Mouse (Mus musculus) regulatory T cell (primary cell): ENCODE measurements at regions not wholly inside any gene's neighbourhood (a gene's known extent, or its start where the extent isn't known, plus 50 kb on each side); places are given as distances from the start of the nearest gene placed in this dataset.

Experiments used
- in situ Hi-C: fragments of 300-600 bp; cut with MboI, MseI; formaldehyde crosslinking; loops from one replicate; pipeline ENCODE4 v1.15.1; 2025; ENCODE audit warnings: high pct_unique_total_duplicates

DNA sequence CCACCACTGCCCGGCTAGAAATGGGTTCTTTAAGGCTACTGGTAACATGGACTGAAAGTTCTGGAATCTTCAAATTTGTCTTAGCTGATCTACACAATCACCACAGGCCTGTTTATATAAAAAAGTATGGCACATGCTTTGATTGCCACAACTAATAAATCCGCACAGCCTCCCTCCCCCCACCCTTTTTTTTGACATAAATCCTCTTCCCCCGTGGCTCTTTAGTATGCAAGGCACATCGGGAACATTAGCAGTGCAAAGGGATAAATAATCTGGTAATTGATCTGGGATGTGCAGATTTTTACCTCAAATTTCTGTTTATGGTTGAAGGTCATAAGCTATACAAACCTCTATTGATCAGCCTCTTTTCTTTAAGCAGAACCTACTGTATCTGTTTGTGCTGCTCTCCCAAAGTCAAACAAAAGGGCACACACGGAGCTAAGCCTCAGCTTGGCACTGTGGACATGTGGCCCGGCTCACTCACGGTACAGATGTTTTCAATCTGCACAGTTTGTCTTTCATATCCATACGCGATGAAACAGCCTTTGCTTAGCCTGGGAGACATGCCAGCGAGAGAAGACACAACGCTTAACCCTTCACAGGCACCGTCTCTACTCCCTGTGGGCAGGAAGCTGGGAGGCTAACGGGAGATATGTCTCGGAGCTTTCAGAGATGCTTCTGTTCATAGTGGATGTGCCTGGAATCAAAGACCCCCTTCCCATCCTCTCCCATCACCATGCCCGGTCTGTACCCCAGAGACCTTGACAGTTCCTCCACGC, 235.3 kb upstream of the Maf start:
- in situ Hi-C loops, result no loop called here

DNA sequence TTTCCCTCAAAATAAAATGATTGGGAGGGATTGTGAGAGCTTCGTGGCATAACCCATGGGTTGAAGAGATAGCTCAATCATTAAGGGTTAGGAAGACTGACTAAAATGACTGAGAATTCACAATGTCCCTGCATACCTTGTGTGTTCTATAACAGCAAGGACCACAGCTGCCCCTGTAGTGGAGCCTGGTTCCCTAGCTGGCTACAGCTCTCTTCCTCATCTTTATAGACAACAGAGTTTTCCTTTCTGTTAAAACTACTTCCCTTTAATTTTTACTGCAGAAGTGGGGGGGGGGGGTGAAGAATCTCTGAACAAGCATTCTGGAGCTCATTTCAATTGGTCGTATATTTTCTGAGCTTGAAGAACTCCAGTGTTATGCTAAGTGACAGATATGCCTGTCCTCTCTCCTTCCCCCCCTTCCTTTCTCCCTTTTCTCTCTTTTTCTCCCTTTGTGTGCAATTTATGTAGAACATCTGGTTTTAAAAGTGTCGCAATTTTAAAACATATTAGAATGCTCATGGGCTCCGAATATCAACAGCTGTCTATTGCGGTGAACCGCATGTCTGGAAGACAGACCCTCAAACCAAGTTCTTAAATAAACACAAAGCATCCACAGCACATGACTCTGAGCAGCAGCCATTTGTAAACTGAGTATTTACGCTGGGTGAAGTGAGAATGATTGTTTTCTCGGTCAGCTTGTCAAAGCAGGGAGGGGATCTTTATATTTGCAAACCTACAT, 222.0 kb upstream of the Maf start:
- in situ Hi-C loops, result no loop called here

DNA sequence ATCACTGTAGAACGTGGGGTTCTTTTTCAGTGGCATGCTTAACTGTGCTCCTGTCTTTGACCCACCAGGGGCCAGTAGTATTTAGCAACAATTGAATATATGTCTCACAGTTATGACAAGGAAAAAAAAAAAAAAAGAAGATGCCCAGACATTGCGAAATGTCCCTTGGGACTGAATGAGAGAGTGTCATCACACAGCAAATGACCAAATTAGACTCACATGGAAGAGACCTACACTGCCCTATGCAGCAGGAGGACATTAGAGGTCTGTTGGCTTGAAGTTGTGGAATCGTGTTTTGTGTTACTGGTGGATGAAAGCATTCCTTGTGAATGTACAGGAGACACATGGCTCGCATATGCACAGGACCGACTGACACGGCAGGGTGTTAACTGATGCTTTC, 214.3 kb upstream of the Maf start:
- in situ Hi-C loops, result no loop called here

DNA sequence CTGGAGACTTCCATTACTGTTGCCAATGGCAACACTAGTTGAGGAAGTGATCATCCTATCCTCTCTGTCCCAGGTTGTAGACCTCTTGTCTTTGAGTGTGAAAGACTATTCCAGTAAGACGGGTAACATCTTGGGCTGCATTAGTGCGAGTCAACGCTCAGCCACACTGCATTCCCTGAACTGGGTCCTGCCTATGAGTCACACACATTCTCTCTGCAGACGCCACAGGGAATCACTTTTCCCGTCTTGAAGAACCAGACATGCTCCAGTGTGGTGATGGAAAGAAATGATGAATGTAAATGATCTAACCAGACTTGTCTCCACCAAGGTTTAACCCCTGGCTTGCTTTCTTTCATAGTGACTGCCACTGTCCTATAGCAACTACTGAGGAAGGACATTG, 199.1 kb upstream of the Maf start:
- in situ Hi-C loops, result no loop called here

DNA sequence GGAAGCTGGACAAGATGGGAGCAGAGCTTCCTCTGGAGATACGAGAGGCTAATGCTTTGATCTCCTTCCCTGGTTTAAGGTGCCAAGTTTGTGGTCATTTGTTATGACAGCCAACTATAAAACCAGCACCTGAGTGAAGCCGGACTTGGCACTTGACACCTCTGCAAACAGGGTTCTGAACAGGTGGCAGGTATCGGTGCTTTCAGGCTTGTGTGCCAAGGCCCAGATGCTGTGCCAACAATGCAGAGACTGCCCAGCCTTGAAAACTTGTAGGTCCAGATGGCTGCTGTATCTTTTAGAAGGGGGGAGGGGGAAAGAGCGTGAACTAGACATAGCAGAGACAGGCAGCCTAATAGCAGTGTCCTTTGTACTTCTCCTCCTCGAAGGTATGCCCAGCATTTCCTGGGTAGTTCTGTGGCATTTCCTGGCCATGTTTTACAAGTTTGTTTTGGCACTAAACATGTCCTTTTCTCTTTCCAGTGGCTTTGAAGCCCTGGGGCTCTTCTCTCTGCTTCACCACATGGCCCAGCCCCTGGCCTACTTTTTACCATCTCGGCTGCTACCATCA, 196.3 kb upstream of the Maf start:
- in situ Hi-C loops, result no loop called here

DNA sequence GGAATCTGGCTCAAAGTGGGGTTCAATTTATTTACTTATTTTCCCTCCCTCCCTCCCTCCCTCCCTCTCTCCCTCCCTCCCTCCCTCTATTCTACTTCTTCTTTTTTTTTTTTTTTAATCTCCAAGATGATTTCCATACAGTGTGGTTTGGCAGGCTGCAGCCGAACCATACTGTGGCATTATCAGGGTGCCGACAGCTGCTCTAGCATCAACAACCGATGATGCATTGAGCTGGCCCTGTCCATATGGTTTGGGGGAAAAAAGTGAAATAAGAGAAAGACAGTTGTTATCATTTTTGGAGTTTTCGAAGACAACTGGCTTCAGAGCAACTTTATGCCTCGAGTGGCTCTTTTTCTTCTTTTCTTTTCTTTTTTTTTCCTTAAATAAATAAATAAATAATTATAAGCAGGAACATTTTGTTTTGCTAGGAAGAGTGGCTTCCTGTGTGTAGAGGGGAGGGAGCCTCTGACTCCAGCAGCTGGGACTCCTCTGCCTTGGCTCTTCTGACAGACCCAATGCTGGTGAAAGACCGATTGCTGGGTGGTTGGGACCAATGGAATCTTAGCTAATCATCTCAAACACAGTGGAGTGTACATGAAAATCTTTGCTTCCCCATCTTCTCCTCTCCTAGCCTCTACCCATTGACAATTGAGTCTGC, 190.1 kb upstream of the Maf start:
- in situ Hi-C loops, result no loop called here

DNA sequence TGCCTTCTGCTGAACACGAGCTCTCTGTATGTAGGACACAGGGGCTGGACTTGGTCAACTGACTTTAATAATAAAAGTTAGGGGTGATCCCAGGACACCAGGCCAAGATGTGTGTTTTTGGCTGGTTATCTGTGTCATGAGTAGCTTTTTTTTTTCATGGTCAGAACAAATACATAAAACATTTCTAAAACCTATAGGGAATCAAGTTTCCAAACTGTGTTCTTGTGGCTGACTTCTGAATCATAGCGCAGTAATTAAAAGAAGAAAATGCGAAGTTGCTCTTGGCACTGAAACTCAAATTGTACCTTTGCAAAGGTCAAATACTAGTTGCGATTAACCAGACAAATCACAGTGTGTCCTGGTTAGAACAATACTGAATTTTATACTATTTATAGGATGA, 189.5 kb upstream of the Maf start:
- in situ Hi-C loops, result no loop called here

DNA sequence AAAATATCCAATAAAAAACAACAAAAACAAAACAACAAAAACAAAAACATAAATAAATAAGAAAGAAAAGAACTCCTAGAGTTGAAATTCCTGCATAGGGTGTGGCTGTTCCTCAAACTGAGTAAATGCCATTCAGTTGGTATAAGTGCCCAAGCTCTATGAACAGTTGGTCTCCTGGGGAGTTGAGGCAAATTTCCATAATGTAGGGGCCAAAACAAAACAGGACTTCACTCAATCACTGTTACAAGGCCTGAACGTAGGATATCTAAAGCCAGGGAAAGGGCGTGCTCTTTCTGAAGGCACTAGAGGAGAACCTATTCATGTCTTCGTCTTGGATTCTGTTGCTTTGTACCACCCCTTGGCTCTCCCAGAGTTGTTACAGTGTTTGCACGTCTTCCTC, 188.5 kb upstream of the Maf start:
- in situ Hi-C loops, result no loop called here

DNA sequence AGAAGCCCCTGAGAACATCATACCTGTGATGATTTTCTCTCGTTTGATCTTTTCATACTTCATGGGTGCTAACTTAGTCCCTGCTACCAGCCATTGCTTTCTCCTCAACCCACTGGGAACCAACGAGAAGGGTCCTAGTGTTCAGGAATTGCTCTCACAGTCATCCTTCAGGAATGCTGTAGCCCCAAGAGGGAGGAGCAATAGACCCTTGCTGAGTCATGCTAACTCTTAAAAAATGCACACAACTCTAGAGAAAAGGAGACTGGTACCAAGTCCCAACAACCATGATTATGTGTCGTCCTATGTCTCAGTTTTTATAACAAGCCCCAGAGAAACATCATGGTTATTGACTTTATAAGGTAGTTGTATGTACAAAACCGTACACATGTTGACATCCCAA, 180.7 kb upstream of the Maf start:
- in situ Hi-C loops, result no loop called here

DNA sequence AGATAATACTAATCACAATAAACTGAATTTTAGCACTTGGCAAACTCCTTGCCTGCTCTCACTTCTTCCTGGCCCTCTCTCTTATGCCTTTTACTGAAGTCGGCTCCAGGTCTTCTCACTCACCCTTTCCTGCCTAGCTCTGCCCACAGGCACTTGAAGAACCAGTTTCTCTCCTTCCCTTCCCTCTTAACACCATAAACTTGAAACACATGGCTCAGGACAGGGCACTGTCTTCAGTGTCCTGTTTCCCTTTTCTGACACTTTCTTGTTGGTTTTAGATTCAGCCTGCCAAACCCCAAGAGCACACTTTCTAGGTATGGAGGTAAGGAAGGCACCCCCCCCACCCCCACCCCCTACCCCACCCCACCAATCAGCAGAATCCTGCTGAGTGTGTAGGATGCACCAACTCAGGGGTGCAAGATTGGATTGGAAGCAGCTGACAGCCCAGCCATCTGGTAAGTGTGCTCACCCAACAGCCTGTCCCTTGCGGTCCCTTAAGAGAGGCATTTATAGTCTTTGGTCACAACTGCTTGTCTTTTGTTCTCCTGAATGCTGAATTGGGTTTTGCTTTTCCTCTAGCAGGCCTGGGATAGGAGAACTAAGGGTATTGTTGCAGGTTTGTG, 177.6 kb upstream of the Maf start:
- in situ Hi-C loops, result no loop called here

DNA sequence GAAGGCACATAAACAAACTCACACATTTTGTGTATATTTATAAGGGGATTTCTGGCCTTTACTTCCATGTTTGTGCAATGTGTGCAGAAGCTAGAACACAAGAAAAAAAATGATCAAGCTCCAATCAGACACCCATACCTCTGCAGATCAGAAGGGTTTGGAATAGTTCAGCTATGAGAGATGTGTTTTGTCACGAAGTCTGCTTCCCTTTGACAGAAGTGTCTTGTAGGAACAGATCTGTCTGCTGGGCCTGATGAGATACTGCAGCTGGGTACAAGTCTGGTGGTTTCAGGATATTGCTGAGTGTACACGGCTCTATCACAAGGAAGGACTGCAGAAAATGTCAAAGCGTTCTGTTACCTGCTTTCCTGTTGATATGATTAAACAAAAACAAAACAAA, 176.2 kb upstream of the Maf start:
- in situ Hi-C loops, result no loop called here

DNA sequence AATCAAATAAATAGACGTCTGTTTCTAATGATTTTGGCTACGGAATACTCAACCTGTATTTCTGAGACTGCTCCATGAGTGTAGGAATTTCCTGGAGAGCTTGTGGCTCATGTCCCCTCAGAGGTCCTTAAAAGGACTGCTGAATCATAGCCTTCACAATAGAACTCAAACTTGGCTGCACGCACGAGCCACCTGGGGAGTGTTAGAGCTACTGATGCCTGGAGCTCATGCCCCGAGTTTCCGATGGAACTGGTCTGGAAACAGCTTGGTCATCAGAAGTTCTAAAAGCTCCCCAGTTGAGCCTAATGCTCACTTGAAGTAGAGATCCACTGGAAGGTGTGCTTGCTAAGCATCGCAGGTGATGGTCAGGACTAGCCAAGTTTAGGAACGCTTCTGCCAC, 174.3 kb upstream of the Maf start:
- in situ Hi-C loops, result no loop called here

DNA sequence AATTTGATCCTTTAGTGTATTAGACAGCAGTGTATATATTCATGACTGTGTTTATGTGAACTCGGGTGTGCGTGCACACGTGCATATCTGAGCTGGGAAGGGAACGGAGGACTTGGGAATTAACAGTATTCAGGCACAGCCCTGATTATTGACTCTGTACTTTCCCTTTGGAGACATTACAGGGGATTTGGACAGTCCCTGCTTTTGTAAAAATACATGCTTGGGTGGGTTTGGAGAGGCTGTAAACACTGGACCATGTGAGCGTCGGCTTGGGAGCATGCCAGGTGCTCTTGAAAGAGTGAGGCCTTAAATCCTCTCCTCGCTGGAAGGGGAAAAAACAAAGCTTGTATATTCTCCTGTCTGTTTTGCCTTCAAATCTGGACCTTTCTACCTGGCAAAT, 167.2 kb upstream of the Maf start:
- in situ Hi-C loops, result no loop called here

DNA sequence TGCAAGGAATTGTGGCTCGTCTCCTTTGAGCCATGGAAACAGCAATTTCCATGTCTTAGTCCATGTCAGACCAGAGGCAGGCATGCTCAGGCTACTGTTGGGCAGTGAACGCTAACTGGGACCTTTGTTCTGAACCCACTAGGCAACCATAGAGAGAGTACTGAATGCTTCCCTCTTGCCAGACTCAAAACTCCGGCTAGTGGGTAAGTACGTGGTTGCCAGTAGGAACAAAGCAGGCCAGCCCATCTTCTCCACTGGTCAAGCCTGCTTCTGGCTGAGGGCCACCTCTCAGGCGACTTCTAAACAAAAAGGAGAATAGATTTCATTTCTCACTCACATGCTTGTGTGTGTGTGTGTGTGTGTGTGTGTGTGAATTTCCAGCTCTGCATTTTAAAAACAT, 163.8 kb upstream of the Maf start:
- in situ Hi-C loops, result no loop called here

DNA sequence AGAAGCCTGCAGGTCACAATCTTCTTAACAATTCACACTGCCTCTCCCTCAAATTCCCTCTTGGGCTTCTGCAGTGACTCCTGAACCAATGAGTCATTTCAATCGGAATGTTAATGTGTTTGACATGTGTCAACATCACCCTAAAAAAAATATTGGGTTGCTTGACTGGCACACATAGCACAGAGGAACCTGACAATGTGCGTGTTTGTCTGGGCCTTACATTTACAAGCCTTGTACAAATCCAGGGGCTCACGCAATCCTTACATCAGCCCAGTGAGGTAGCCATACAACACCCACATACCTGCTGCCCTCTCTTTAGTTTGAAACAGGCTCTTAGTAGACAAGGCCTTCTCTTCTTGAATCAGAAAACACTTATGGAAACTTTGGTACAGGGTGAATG, 153.8 kb upstream of the Maf start:
- in situ Hi-C loops, result no loop called here

DNA sequence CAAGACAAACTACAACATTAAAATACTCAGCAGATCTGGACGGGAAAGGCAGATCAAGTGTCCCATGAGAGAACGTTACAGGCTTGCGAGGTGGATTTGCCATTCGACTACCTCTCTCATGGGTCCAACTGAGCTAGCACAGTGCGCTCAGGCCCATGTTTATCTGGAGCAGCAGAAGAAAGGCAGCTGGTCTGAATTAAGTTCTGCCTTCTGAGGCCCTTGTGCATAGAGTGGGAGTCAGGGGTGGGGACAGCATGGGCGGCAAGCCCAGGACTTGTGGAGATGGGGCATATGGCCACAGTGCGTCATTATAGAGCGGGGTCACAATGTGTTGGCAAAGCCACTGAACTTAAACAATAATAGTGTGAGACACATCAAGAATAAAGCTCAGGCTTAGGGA, 151.8 kb upstream of the Maf start:
- in situ Hi-C loops, result no loop called here

DNA sequence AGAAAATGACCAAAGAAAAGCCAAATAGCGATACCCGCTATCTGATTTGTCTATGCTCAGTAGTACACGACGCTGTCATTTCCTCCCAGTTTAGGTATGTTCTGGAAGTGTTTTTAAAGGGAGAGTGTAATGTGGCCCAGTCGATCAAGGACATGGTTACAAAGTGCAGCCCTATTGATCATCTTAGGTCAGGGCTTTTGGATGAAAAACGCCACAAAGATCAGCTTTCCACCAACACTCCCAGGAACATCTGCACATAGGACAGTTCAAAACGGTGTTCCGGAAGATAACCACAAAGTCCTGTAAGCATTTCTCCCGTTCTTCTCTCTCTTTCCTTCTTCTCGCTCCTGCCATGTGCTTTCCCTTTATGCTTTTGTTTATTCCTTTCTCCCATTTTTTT, 149.2 kb upstream of the Maf start:
- in situ Hi-C loops, result no loop called here

DNA sequence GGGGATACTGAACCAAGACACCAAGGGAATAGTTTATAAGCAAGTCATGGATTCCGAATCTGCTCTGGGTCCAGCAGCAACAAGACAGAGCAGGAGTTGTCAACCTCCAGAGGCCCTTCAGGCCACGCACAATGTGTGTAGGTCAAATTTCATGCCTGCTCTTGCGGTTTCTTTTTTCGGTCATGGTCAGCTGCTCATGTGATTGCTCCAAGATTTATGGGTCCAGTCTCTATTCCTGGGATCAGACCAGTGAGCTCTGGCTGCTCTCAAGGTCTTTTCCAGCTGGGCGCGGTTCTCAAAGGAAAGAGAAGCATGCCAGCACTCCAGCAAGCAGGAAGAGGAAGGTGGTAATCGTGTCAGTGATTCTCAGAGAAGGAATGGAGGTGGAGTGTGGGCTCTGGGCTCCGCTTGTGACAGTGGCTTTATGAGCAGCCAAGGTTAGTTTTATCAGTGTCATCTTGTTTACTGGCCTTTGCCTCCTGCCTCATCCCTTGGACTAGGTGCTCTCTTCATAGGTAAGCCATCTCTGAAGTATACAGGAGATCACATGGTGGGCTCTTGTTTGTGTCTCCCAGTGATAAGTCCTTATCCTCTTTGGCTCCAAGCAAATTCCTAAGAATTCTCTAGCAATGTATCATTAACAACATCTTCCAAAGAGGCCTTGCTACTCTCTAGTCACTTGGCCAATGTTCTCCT, 148.5 kb upstream of the Maf start:
- in situ Hi-C loops, result no loop called here

DNA sequence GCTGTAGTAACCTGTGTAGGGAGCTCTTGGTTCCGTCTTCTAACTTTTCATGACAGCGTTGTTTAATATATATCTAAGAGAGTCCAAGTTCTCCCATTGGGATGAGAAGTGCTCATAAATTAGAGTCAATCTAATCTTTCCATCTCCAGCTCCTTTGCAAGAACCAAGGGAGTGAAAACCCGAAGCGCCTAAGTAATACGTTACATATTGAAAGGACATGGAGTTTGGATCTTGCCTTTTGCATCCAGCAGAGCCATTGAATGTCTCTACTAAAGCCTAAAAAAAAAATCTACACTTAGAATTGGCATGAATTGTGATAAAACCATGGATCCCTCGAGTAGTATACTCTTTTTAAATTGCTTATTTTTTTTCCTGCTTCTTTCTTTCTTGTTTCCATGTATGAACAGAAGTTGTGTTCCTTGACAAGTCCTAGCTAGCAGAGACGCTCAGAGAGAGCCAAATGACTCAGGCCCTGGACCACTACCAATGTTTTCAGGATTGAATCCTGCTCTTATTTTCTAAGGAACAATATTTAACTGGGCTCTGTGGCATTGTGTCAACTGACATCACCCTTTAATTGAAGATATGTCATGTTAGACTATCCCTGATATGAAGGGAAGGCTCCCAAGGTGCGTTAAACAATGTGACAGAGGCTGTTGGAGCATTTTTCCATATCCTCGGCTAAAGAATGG, 146.8 kb upstream of the Maf start:
- in situ Hi-C loops, result no loop called here

DNA sequence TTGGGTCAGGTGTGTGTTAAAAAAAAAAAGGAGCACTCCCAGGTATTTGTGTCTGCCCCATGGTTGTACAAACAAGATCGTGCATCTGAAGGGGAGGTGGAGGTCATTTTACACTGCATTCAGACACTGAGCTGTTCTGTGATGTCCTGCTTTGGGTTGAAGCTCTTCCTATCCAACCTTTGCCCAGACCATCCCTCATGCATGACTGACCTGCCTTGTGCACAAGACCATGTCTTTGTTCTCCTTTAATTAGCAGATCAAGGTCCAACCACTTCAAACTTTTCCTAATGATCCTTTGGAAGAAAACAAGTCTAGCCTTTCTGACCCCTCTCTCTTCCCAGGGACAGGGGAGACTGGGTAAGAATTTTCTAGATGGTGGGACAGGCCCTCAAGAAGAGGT, 143.0 kb upstream of the Maf start:
- in situ Hi-C loops, result no loop called here

DNA sequence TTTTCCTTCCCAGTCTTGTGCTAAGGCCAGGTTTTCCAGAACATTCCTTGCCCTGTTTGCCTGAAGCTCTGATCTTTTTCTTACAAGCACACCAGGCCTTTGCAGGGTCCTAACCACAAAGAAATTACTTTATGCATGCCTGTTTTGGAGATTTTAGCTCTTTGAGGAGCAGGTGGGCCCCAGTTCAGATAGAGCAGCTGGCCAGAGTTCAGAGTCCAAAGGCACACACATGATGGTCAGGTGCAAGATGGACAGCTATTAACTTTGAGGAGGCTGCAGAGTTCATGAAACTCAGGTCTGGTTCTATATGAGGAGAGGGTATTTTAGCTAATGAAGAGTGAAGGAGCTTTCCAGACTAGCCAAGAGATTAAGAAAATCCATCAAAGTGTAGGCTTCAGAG, 125.8 kb upstream of the Maf start:
- in situ Hi-C loops, result no loop called here
